Mouse (Mus musculus): Measurements from ENCODE around the gene Gm45717.

- TF ChIP-seq CTCF (IDR thresholded peaks at IDR 0.05; ENCODE audit: low read depth) (no peak), EP300 (IDR thresholded peaks at IDR 0.05; ENCODE audit: low read depth) (no peak)
These were observed 35.5 kb upstream of the Gm45717 start for GRCm38 (mm10) chr7:140991117-140991689.
